7 mouse cellular contexts compared by ENCODE assay signal in genomic region chr17:29450899-29451840, GRCm38 (mm10). TPM values are rescaled to one million over a fixed set of nuclear protein-coding genes. Genes with fewer than 3 reads are reported as not detected.
A peak's percentile ranks its signal among the peaks of the same experiment; 100 is the strongest.
DNase-seq lines count a peak whose midpoint lies in the region; ATAC-seq and TF ChIP-seq lines count a peak whose summit lies in the region.

No protein-coding gene starts in this region.

- peak overlapping the region; percentile 85 for H3K27ac ChIP-seq in embryonic facial prominence, embryonic 12.5 days
- H3K27ac ChIP-seq in heart, postnatal 0 days (ENCODE audit: low read depth): peak overlapping the region; percentile 86
- peak overlapping the region; percentile 93 for H3K27ac ChIP-seq in limb, embryonic 10.5 days
- H3K27ac ChIP-seq in midbrain, embryonic 12.5 days (replicated peaks): peak overlapping the region; percentile 64

- peak; percentile 13; the same call in 1 of the 2 replicates for TF ChIP-seq CTCF in heart, postnatal 0 days (IDR thresholded peaks at IDR 0.05; ENCODE audit: low read depth)

- 0 out of 2 replicates have a peak, but pooled peaks cover 2% of the 10 kb centered on the region for H3K9me3 ChIP-seq in embryonic facial prominence, embryonic 12.5 days
- no peaks in the 10 kb centered on the region for H3K9me3 ChIP-seq in heart, postnatal 0 days (replicated peaks; ENCODE audit: control insufficient read depth, low read length)
- H3K9me3 ChIP-seq in limb, embryonic 10.5 days (replicated peaks): 0 out of 2 replicates have a peak, but pooled peaks cover 2% of the 10 kb centered on the region
- no peaks in the 10 kb centered on the region for H3K9me3 ChIP-seq in midbrain, embryonic 12.5 days

- H3K4me3 ChIP-seq in embryonic facial prominence, embryonic 12.5 days: peak overlapping the region; percentile 9; the same call in 1 of the 2 replicates
- H3K4me3 ChIP-seq in heart, postnatal 0 days (ENCODE audit: low read depth, low read length): no peak overlapping the region
- peak overlapping the region; percentile 47 for H3K4me3 ChIP-seq in limb, embryonic 10.5 days
- 0 out of 2 replicates have a peak overlapping the region, but pooled peaks have one; percentile 2 for H3K4me3 ChIP-seq in midbrain, embryonic 12.5 days

- peak; percentile 67 for DNase-seq in heart, postnatal 0 days (ENCODE audit: low spot score)
- DNase-seq in limb, embryonic 10.5 days (ENCODE audit: low spot score): peak; percentile 85
- DNase-seq in right cerebral cortex, adult 2 months (ENCODE audit: low spot score in 2 of 2): no peak
- no peak for DNase-seq in gastrocnemius, adult 8-10 months (ENCODE audit: low spot score in 2 of 2)
- no peak for DNase-seq in cerebellum, adult 11-12 months

- peak; percentile 57; the same call in 1 of the 2 replicates for ATAC-seq in embryonic facial prominence, embryonic 12.5 days (ENCODE audit: insufficient number of reproducible peaks, insufficient read depth, low FRiP score, low TSS enrichment)
- peak; percentile 54 for ATAC-seq in heart, postnatal 0 days (ENCODE audit: insufficient read depth, low read depth)
- peak; percentile 71 for ATAC-seq in midbrain, embryonic 12.5 days (ENCODE audit: low FRiP score, low read depth)

- H3K9ac ChIP-seq in embryonic facial prominence, embryonic 12.5 days: peak overlapping the region; percentile 27
- H3K9ac ChIP-seq in heart, postnatal 0 days (replicated peaks; ENCODE audit: low read depth, low read length): peak overlapping the region; percentile 40; the same call in 1 of the 2 replicates
- peak overlapping the region; percentile 39 for H3K9ac ChIP-seq in midbrain, embryonic 12.5 days (replicated peaks)

- H3K4me1 ChIP-seq in embryonic facial prominence, embryonic 12.5 days: peaks cover 16% of the 10 kb centered on the region
- peaks cover 12% of the 10 kb centered on the region for H3K4me1 ChIP-seq in heart, postnatal 0 days (ENCODE audit: control insufficient read depth, insufficient read depth)
- peaks cover 47% of the 10 kb centered on the region for H3K4me1 ChIP-seq in limb, embryonic 10.5 days
- peaks cover 13% of the 10 kb centered on the region for H3K4me1 ChIP-seq in midbrain, embryonic 12.5 days

- H3K27me3 ChIP-seq in embryonic facial prominence, embryonic 12.5 days: no peaks in the 10 kb centered on the region
- H3K27me3 ChIP-seq in heart, postnatal 0 days (ENCODE audit: control insufficient read depth, insufficient read depth, low read length): no peaks in the 10 kb centered on the region
- H3K27me3 ChIP-seq in limb, embryonic 10.5 days (ENCODE audit: low read depth, poor library complexity, severe bottlenecking): no peaks in the 10 kb centered on the region
- peaks cover 14% of the 10 kb centered on the region for H3K27me3 ChIP-seq in midbrain, embryonic 12.5 days

- TF ChIP-seq EP300 in heart, postnatal 0 days (IDR thresholded peaks at IDR 0.05; ENCODE audit: low read depth): no peak

- H3K36me3 ChIP-seq in embryonic facial prominence, embryonic 12.5 days: no peaks in the 10 kb centered on the region
- no peaks in the 10 kb centered on the region for H3K36me3 ChIP-seq in heart, postnatal 0 days (replicated peaks; ENCODE audit: control insufficient read depth, insufficient read depth, low read length)
- H3K36me3 ChIP-seq in limb, embryonic 10.5 days: no peaks in the 10 kb centered on the region
- H3K36me3 ChIP-seq in midbrain, embryonic 12.5 days: no peaks in the 10 kb centered on the region

- WGBS in embryonic facial prominence, embryonic 12.5 days: 3% methylated on average over 34 of the region's 34 CpGs
- WGBS in heart, postnatal 0 days: 8% methylated on average over 34 of the region's 34 CpGs
- 1% methylated on average over 34 of the region's 34 CpGs for WGBS in limb, embryonic 10.5 days
- WGBS in midbrain, embryonic 12.5 days: 2% methylated on average over 34 of the region's 34 CpGs

- H3K4me2 ChIP-seq in embryonic facial prominence, embryonic 12.5 days (replicated peaks): peak overlapping the region; percentile 46
- H3K4me2 ChIP-seq in heart, postnatal 0 days (ENCODE audit: low read depth, low read length): peak overlapping the region; percentile 4
- peak overlapping the region; percentile 37 for H3K4me2 ChIP-seq in midbrain, embryonic 12.5 days (replicated peaks)

RNA-seq across cellular contexts. Expression of gene Pim1, which starts 39.4 kb away (rescaled TPM):
- 20.1 and 20.3 TPM in 2 replicates for polyA plus RNA-seq in embryonic facial prominence, embryonic 12.5 days (2016; fragmentation: Nextera tagmentation; extraction: Ambion mirVana)
- total RNA-seq in heart, postnatal 0 days (2014; rRNA removed; ENCODE audit: low replicate concordance): 58.4 and 81.0 TPM in 2 replicates
- 28.6 and 29.2 TPM in 2 replicates for polyA plus RNA-seq in heart, postnatal 0 days (2015; fragmentation: Nextera tagmentation; extraction: Ambion mirVana)
- 27.4 and 31.0 TPM in 2 replicates for polyA plus RNA-seq in limb, embryonic 10.5 days (2016; fragmentation: Nextera tagmentation; extraction: Ambion mirVana)
- 16.8 and 16.9 TPM in 2 replicates for polyA plus RNA-seq in midbrain, embryonic 12.5 days (2016; fragmentation: Nextera tagmentation; extraction: Ambion mirVana)
- 10 to 100 TPM in 2 of 4 experiments, 1 to 10 TPM in 2; 8.6 to 18.9 (median 11.3) TPM for total RNA-seq in gastrocnemius, adult 8-10 months (2022)

Comparison
In these comparisons a context has a peak if more than half of its experiments do, and no peak if none do; other contexts are left out.
1. DNase-seq: peak in heart, postnatal 0 days (single experiment) and limb, embryonic 10.5 days (single experiment); none in right cerebral cortex, adult 2 months (0 of 2), gastrocnemius, adult 8-10 months (0 of 2) and cerebellum, adult 11-12 months (single experiment).
2. Peak in every context shown above with its lines, with median percentiles within 50 percentile points of each other: ATAC-seq, H3K27ac ChIP-seq, H3K4me2 ChIP-seq and H3K9ac ChIP-seq.